10 mouse cellular contexts compared by ENCODE assay signal in the genomic region with DNA sequence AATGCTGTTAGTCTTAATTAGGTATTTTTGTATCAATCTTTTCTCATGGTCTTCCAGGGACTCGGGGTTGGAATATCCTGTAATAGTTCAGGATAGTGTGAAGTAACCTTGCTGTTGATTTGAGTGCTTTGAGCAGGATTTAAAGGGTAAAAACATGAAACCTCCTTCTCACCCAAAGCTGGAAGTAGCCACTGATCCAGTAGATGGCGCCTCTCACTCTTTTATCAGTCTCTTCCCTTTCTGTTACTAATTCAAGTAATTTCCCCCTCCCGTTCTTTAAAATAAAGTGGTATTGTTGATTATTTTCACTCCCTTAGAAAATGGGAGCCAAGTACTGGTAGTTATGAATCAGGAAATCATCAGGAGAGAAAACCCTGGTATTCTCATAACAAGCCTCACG. TPM values are rescaled to one million over a fixed set of nuclear protein-coding genes. Genes with fewer than 3 reads are reported as not detected.
DNase-seq lines count a peak whose midpoint lies in the region; ATAC-seq and TF ChIP-seq lines count a peak whose summit lies in the region.
"Had no signal": no experiment of that assay in that cellular context is flagged by ENCODE, and none has a peak within 500 bp of the region (broad histone marks: within the 10 kb centered on the region; RNA-seq: fewer than 3 reads in every experiment).

No protein-coding gene starts in this region.

- H3K27ac ChIP-seq in left cerebral cortex, adult 2 months: no peak overlapping the region
- H3K27ac ChIP-seq in neural tube, embryonic 15.5 days (replicated peaks): no peak overlapping the region
- H3K27ac ChIP-seq: limb, embryonic 12.5 days had no signal

- no peak overlapping the region for H3K9ac ChIP-seq in neural tube, embryonic 15.5 days (replicated peaks)
- H3K9ac ChIP-seq: limb, embryonic 12.5 days had no signal

- ATAC-seq in cerebellum, adult (ENCODE audit: insufficient number of reproducible peaks, low FRiP score, low TSS enrichment): no peak
- no peak for ATAC-seq in G1E (ENCODE audit: extremely low read depth, insufficient number of reproducible peaks, low FRiP score, poor library complexity, severe bottlenecking)
- ATAC-seq in neural tube, embryonic 15.5 days (ENCODE audit: low FRiP score): no peak

- intact Hi-C loops in left cerebral cortex, adult 2 months (cut with DNase I): loop anchor here (1.0 kb wide), 1 partner anchor 148 kb away; no protein-coding TSS in a partner anchor

- peaks cover 41% of the 10 kb centered on the region for H3K4me1 ChIP-seq in G1E (ENCODE audit: insufficient read depth, low read depth, low read length)
- peaks cover 5% of the 10 kb centered on the region for H3K4me1 ChIP-seq in neural tube, embryonic 15.5 days

- peak; percentile 43 to 61 for DNase-seq in cerebellum, postnatal 10 days
- no peak for DNase-seq in left cerebral cortex, adult 2 months (ENCODE audit: extremely low spot score in 1 of 2, low spot score in 2 of 2)
- no peak for DNase-seq in left cerebral cortex, adult 11 months (ENCODE audit: low spot score)
- DNase-seq in G1E (ENCODE audit: low spot score): peak; percentile 22
- peak; percentile 48 to 51 for DNase-seq in layer of hippocampus, postnatal 10 days (ENCODE audit: low spot score in 2 of 2)
- no peak for DNase-seq in urinary bladder, postnatal 36 days (ENCODE audit: low spot score in 2 of 2)

- peaks cover 65% of the 10 kb centered on the region for H3K36me3 ChIP-seq in G1E (replicated peaks)
- peaks cover 26% of the 10 kb centered on the region for H3K36me3 ChIP-seq in neural tube, embryonic 15.5 days

- H3K9me3 ChIP-seq in G1E (replicated peaks): no peaks in the 10 kb centered on the region
- H3K9me3 ChIP-seq in neural tube, embryonic 15.5 days (replicated peaks): no peaks in the 10 kb centered on the region
- H3K9me3 ChIP-seq: limb, embryonic 12.5 days had no signal

- no peak overlapping the region for H3K4me3 ChIP-seq in left cerebral cortex, adult 2 months
- H3K4me3 ChIP-seq in G1E (ENCODE audit: low read depth, low read length): no peak overlapping the region
- no peak overlapping the region for H3K4me3 ChIP-seq in neural tube, embryonic 15.5 days (replicated peaks)
- H3K4me3 ChIP-seq: erythroblast, embryonic 14.5 days; limb, embryonic 12.5 days had no signal

- H3K4me2 ChIP-seq in neural tube, embryonic 15.5 days: no peak overlapping the region
- H3K4me2 ChIP-seq: limb, embryonic 12.5 days had no signal

- WGBS in neural tube, embryonic 15.5 days: 55% methylated on average over 4 of the region's 4 CpGs

- peak; percentile 70 for TF ChIP-seq CTCF in left cerebral cortex, adult 2 months (IDR thresholded peaks at IDR 0.05)
- no peak for TF ChIP-seq CTCF in G1E (IDR thresholded peaks at IDR 0.05; ENCODE audit: low read depth, low read length)

- H3K27me3 ChIP-seq in G1E (ENCODE audit: insufficient read depth, low read length): no peaks in the 10 kb centered on the region
- H3K27me3 ChIP-seq in neural tube, embryonic 15.5 days (replicated peaks): no peaks in the 10 kb centered on the region
- H3K27me3 ChIP-seq: limb, embryonic 12.5 days had no signal

RNA-seq across cellular contexts. Expression of a gene that starts 6.0 kb away (rescaled TPM):
- under 1 TPM; 0.07 to 0.19 TPM for total RNA-seq in left cerebral cortex, adult 2 months (2021)
- total RNA-seq in G1E (2014; fragmentation: Nextera tagmentation) (174 and 183 TPM in 2 replicates), G1E (2017) (75.2 and 85.0 TPM in 2 replicates)
- polyA plus RNA-seq in G1E (2012): 13.6 and 14.1 TPM in 2 replicates
- 1 to 10 TPM; 2.2 to 3.2 TPM for total RNA-seq in layer of hippocampus, postnatal 10 days (2021)
- 5.2 and 20.1 TPM in 2 replicates for polyA plus RNA-seq in neural tube, embryonic 15.5 days (2015; fragmentation: Nextera tagmentation; extraction: Ambion mirVana)

RNA-seq across cellular contexts. Expression of a gene that starts 6.3 kb away (rescaled TPM):
- 1 to 10 TPM; 7.7 to 7.8 TPM for total RNA-seq in left cerebral cortex, adult 2 months (2021)
- total RNA-seq in G1E (2014; fragmentation: Nextera tagmentation) (24.8 and 26.7 TPM in 2 replicates), G1E (2017) (15.4 and 18.5 TPM in 2 replicates)
- polyA plus RNA-seq in G1E (2012): 7.6 and 8.3 TPM in 2 replicates
- total RNA-seq in layer of hippocampus, postnatal 10 days (2021): 1 to 10 TPM; 6.2 to 6.5 TPM
- polyA plus RNA-seq in neural tube, embryonic 15.5 days (2015; fragmentation: Nextera tagmentation; extraction: Ambion mirVana): 3.7 and 4.5 TPM in 2 replicates

RNA-seq across cellular contexts. Expression of a gene that starts 11.7 kb away (rescaled TPM):
- 10 to 100 TPM; 46.1 to 49.7 TPM for total RNA-seq in left cerebral cortex, adult 2 months (2021)
- total RNA-seq in G1E (2014; fragmentation: Nextera tagmentation): 18.5 and 27.3 TPM in 2 replicates
- 28.1 and 33.0 TPM in 2 replicates for total RNA-seq in G1E (2017)
- 13.7 and 20.1 TPM in 2 replicates for polyA plus RNA-seq in G1E (2012)
- 10 to 100 TPM; 57.7 to 57.9 TPM for total RNA-seq in layer of hippocampus, postnatal 10 days (2021)
- 40.7 and 41.2 TPM in 2 replicates for polyA plus RNA-seq in neural tube, embryonic 15.5 days (2015; fragmentation: Nextera tagmentation; extraction: Ambion mirVana)

Comparison
In these comparisons a context has a peak if more than half of its experiments do, and no peak if none do; other contexts are left out.
1. DNase-seq: peak in cerebellum, postnatal 10 days (2 of 2), G1E (single experiment) and layer of hippocampus, postnatal 10 days (2 of 2); none in left cerebral cortex, adult 2 months (0 of 2), left cerebral cortex, adult 11 months (single experiment) and urinary bladder, postnatal 36 days (0 of 2).
2. RNA of a gene that starts 6.0 kb away (total RNA-seq): 75.2 to 183 TPM in G1E; 2.2 to 3.2 TPM in layer of hippocampus, postnatal 10 days and 0.07 to 0.19 TPM in left cerebral cortex, adult 2 months; every median in the first group is over 10 times any median in the second.